Mouse (Mus musculus): ENCODE data around the gene Lclat1.

- TF ChIP-seq CTCF (IDR thresholded peaks at IDR 0.05; ENCODE audit: insufficient read depth, low read length) (no peak), POLR2A (IDR thresholded peaks at IDR 0.05; ENCODE audit: borderline replicate concordance, extremely low read depth, low read depth, low read length) (no peak)
Measured at GRCm38 (mm10) chr17:73120545-73120944, 12.8 kb downstream of the Lclat1 start.
